Mouse (Mus musculus) bone marrow, adult 2 months (tissue): ENCODE data around the gene Tctn1.

Experiments used
- CTCF ChIP-seq: fragments of 200-500 bp; IDR thresholded peaks from 2 replicates; pipeline ENCODE4 v1.5.1; 2011; ENCODE audit warnings: low read length, control low read depth; ENCODE audit not compliant: control insufficient read depth, insufficient read depth
- POLR2A ChIP-seq: fragments of 200-500 bp; IDR thresholded peaks from 2 replicates; pipeline ENCODE4 v1.6.1; 2011; ENCODE audit warnings: low read depth, mild to moderate bottlenecking, control low read depth, low read length, borderline replicate concordance; ENCODE audit not compliant: control insufficient read depth

DNA sequence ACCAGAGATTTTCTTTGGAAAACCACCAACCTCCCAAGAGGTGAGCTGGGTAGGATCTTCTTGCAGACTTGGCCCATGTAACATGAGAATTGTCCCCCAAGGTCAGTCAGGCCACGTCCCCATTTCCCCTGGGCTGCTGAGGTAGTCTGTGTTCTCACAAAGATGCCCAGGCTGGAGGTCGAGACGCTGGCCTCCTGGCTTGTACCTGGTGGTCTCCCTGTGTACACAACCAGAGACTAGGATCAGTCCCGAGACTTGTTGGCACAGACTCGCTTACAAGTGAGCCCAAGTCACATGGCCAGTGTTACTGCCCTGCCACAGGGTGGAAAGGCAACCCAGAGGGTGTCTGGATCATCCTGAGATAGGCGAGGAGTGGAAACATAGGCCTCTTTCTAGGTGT lies 62.4 kb downstream of the Tctn1 start:
- TF ChIP-seq CTCF (no peak), POLR2A (no peak)
